Mouse (Mus musculus): ENCODE measurements at regions not wholly inside any gene's neighbourhood (a gene's known extent, or its start where the extent isn't known, plus 50 kb on each side); places are given as distances from the start of the nearest gene placed in this dataset.

DNA sequence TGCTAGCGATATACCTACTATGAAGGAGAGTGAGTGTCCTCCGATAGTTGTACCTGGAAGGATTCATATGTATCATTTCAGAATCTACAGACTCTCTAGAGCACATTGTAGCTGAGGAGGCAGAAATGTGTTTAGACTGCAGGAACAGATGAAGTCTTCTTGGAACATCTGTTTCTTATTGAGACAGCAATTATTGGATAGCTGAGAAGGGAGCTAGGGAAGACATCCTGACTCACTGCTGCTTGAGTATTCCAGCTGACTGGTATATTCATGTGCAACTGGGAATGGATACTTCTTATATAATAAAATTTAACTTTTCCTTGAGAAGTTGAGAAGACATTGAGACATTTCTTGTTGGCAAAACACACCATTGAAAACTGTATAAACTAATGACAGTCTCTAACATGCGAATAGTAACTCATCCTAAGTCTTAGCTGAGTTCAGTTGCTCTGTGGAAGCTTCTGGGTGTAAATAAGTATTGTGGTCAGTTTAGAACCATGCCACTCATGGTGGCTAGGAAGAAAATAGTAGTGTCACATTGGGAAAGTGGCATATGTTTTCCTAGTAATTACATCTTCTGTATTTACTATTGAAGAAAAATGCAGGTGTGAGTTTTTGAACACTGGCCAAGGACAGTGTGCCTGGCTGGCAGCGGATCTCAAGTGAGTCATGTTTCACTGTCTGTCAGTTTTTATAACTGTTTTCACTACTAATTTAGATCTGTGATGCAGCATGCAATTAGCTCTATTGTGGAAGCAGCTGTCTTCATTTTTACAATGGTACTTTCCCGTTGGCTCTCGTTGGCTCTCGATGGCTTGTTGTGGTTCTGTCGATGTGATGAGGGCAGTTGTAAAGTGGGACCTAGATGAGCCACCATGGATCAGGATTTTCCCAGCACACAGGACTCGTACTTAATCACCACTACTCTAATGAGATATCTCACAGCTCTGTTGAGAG, 163.5 kb downstream of the Sem1 start:
- Histone ChIP-seq H3K4me2 (ENCODE audit: low read depth, low read length) (no peak overlapping the region), H3K36me3 (ENCODE audit: control insufficient read depth, insufficient read depth) (no peaks in the 10 kb centered on the region), H3K4me1 (ENCODE audit: control insufficient read depth, low read depth, low read length) (no peaks in the 10 kb centered on the region), H3K9me3 (replicated peaks; ENCODE audit: control insufficient read depth, low read length) (no peaks in the 10 kb centered on the region), H3K9ac (ENCODE audit: low read depth, low read length) (no peak overlapping the region), H3K4me3 (ENCODE audit: low read depth, low read length) (no peak overlapping the region), H3K27ac (ENCODE audit: low read length) (no peak overlapping the region), H3K27me3 (ENCODE audit: control insufficient read depth, insufficient read depth, low read depth, low read length) (no peaks in the 10 kb centered on the region)
- 69% methylated on average over 9 of the region's 9 CpGs for WGBS (ENCODE audit: insufficient replicate concordance)
- no peak for ATAC-seq (ENCODE audit: low read depth)

DNA sequence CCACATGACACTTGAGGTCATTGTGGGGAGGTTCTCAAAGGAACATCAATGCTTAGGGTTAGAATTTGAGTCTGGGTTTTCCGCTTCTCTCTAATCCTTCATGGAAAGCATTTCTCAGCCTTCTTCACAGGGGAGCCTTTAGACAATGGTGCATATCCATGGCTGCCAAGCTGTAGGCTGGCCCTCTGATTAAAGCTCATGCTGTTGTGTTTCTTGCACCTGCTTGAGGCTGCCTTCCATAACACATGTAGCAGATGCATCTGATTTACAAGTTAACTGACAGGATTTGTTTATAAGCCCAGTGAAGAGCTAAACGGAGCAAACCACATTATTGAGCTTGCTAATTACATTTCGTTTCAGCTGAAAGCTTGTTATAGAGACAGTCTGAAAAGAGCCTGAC, 180.5 kb downstream of the Sem1 start:
- H3K27ac ChIP-seq (ENCODE audit: low read length), result no peak overlapping the region
- no peaks in the 10 kb centered on the region for H3K27me3 ChIP-seq (ENCODE audit: control insufficient read depth, insufficient read depth, low read depth, low read length)
- no peak for ATAC-seq (ENCODE audit: low read depth)
- no peaks in the 10 kb centered on the region for H3K4me1 ChIP-seq (ENCODE audit: control insufficient read depth, low read depth, low read length)
- WGBS (ENCODE audit: insufficient replicate concordance), result 54% methylated on average over 3 of the region's 3 CpGs
- no peak overlapping the region for H3K4me2 ChIP-seq (ENCODE audit: low read depth, low read length)
- no peaks in the 10 kb centered on the region for H3K9me3 ChIP-seq (replicated peaks; ENCODE audit: control insufficient read depth, low read length)
- no peak overlapping the region for H3K4me3 ChIP-seq (ENCODE audit: low read depth, low read length)
- H3K36me3 ChIP-seq (ENCODE audit: control insufficient read depth, insufficient read depth), result no peaks in the 10 kb centered on the region
- H3K9ac ChIP-seq (ENCODE audit: low read depth, low read length), result no peak overlapping the region

DNA sequence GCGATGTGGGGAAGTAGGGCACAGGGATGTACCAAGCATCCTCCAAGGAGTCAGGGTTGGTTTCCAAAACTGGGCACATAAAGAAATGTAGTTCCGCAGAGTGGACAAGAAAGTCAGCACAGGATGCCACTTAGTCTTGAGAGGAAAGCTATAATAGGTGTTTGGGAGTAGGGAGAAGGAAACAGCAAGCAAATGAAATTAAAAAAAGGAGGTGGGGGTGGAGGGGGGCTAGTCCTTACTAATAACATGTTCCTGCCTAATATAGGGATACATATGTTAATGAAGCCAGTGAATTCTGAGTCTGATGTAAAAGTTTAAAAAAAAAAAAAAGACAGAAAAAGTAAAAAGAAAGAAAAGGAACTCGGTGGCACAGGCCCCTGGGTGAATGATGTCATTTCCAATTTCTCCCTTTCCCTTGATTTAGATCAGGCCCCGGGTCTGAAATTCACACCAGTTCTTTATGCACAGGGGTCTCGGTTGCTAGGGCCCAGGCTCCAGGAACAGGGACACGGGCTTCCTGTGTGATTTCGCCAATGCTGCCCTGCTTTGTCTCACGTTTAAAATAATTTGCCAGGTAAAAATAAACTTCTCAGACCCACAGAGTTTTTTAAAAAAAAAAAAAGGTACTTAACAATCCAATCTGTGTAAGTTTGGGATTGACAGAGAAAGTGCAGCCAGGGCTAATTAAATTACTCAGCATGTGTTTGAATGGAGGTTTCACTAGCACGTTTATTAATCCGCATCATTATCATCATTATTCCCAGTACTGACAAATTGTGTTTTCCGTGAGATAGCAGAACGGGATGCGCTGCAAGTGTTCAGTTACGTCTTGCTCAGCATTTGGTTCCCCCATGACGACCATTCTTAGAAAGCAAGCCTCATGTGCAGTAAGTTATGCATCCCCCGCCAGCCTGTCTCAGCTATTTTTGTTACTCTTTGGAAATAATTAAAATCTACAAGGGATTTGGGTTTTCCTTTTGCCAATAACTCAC, 172.8 kb upstream of the Slc25a13 start:
- Histone ChIP-seq H3K4me1 (ENCODE audit: control insufficient read depth, low read depth, low read length) (no peaks in the 10 kb centered on the region), H3K4me2 (ENCODE audit: low read depth, low read length) (no peak overlapping the region), H3K27me3 (ENCODE audit: control insufficient read depth, insufficient read depth, low read depth, low read length) (no peaks in the 10 kb centered on the region), H3K36me3 (ENCODE audit: control insufficient read depth, insufficient read depth) (no peaks in the 10 kb centered on the region), H3K4me3 (ENCODE audit: low read depth, low read length) (no peak overlapping the region), H3K9me3 (replicated peaks; ENCODE audit: control insufficient read depth, low read length) (no peaks in the 10 kb centered on the region), H3K27ac (ENCODE audit: low read length) (no peak overlapping the region), H3K9ac (ENCODE audit: low read depth, low read length) (no peak overlapping the region)
- WGBS (ENCODE audit: insufficient replicate concordance), result 62% methylated on average over 16 of the region's 16 CpGs
- ATAC-seq (ENCODE audit: low read depth), result no peak

DNA sequence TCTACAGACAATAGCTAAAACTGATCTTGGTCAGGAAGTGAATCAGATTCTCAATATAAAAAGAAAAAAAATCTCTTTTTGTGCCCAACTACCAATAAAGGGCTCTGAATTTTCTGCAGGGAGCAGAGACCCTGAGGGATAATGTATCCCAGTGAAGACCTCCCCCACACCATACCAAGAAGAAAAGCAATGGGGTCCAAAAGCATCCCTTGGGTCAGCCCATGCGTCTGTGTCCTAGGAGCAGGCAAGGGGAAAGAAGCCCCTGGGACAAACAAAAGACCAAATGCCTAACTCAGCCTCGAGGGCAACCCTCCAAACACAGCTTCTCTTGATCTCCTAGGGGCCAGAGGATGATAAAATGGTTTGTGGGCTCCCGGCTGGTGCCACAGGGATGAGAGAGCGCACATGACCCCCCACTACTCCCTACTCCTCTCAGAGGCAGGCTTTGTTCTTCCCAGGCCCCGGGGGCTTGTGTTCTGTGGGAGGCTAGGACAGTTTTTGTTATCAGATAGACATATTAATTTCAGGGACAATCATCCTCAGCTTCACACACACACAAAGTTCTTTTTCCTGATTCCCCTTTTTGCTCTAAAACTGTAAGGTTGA, 172.0 kb upstream of the Slc25a13 start:
- no peaks in the 10 kb centered on the region for H3K4me1 ChIP-seq (ENCODE audit: control insufficient read depth, low read depth, low read length)
- no peak overlapping the region for H3K9ac ChIP-seq (ENCODE audit: low read depth, low read length)
- no peak for ATAC-seq (ENCODE audit: low read depth)
- no peaks in the 10 kb centered on the region for H3K9me3 ChIP-seq (replicated peaks; ENCODE audit: control insufficient read depth, low read length)
- H3K36me3 ChIP-seq (ENCODE audit: control insufficient read depth, insufficient read depth), result no peaks in the 10 kb centered on the region
- 42% methylated on average over 5 of the region's 5 CpGs for WGBS (ENCODE audit: insufficient replicate concordance)
- H3K27ac ChIP-seq (ENCODE audit: low read length), result no peak overlapping the region
- no peak overlapping the region for H3K4me3 ChIP-seq (ENCODE audit: low read depth, low read length)
- no peak overlapping the region for H3K4me2 ChIP-seq (ENCODE audit: low read depth, low read length)
- H3K27me3 ChIP-seq (ENCODE audit: control insufficient read depth, insufficient read depth, low read depth, low read length), result no peaks in the 10 kb centered on the region

DNA sequence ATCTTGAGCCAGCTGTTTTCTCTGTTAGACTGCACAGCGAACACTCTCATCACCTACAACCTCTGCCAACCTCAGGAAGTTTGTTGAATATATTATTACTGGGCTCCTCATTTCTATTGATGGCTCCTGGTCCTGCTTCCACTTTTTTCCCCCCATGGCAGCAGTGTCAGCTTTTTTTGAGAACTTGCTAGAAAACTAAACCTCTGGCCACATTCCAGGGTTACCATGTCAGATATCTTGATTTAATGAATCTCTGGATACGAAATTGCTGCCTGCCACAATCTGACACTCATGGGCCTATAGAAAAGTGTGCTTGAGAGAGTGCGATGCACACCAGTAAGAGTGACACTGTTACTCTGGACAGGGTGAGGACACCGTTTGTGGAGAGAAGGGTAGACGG, 170.6 kb upstream of the Slc25a13 start:
- Histone ChIP-seq H3K4me1 (ENCODE audit: control insufficient read depth, low read depth, low read length) (no peaks in the 10 kb centered on the region), H3K9me3 (replicated peaks; ENCODE audit: control insufficient read depth, low read length) (no peaks in the 10 kb centered on the region), H3K4me2 (ENCODE audit: low read depth, low read length) (no peak overlapping the region), H3K36me3 (ENCODE audit: control insufficient read depth, insufficient read depth) (no peaks in the 10 kb centered on the region), H3K27me3 (ENCODE audit: control insufficient read depth, insufficient read depth, low read depth, low read length) (no peaks in the 10 kb centered on the region), H3K9ac (ENCODE audit: low read depth, low read length) (no peak overlapping the region), H3K4me3 (ENCODE audit: low read depth, low read length) (no peak overlapping the region), H3K27ac (ENCODE audit: low read length) (no peak overlapping the region)
- WGBS (ENCODE audit: insufficient replicate concordance), result 72% methylated on average over 5 of the region's 5 CpGs
- no peak for ATAC-seq (ENCODE audit: low read depth)

DNA sequence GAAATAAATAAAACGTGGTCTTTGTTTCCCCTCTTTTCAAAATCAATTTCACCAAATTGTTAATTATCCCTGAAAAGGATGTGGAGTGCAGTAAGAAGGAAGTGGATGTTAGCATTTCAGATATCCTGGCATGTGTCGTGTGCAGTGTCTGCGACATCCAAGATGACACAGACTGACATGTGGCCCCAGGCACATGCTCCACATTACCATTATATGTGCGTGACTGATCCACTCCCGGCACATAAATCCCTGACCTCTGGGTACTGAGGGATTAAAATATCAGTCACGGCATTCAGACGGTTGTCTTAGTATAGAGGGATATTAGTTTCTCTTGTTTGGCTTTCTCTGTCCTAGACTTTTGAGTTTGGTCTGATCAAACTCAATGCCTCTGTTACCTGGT, 168.0 kb upstream of the Slc25a13 start:
- Histone ChIP-seq H3K9me3 (replicated peaks; ENCODE audit: control insufficient read depth, low read length) (no peaks in the 10 kb centered on the region), H3K27me3 (ENCODE audit: control insufficient read depth, insufficient read depth, low read depth, low read length) (no peaks in the 10 kb centered on the region), H3K9ac (ENCODE audit: low read depth, low read length) (no peak overlapping the region), H3K4me1 (ENCODE audit: control insufficient read depth, low read depth, low read length) (no peaks in the 10 kb centered on the region), H3K4me2 (ENCODE audit: low read depth, low read length) (no peak overlapping the region), H3K4me3 (ENCODE audit: low read depth, low read length) (no peak overlapping the region), H3K36me3 (ENCODE audit: control insufficient read depth, insufficient read depth) (no peaks in the 10 kb centered on the region), H3K27ac (ENCODE audit: low read length) (no peak overlapping the region)
- ATAC-seq (ENCODE audit: low read depth), result no peak
- WGBS (ENCODE audit: insufficient replicate concordance), result 71% methylated on average over 7 of the region's 7 CpGs

DNA sequence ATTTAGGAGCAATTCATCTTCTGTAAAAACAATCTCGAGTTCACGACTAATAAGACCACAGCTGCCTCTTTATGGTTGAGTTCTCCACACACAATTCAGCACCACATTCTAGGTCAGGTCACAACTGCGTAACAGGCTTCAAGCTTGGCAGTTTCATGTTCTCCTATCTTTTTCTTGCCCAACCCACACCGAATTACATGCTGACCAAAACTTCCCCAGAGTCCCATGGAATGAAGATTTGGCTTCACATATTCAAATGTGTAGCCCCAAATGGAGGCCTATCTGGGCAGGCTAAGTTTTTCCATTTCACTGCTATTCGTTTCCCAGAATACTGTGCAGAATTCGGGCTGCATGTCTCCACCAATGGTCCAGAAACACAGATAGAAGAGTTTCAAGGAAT, 167.5 kb upstream of the Slc25a13 start:
- Histone ChIP-seq H3K4me1 (ENCODE audit: control insufficient read depth, low read depth, low read length) (no peaks in the 10 kb centered on the region), H3K4me2 (ENCODE audit: low read depth, low read length) (no peak overlapping the region), H3K9ac (ENCODE audit: low read depth, low read length) (no peak overlapping the region), H3K27ac (ENCODE audit: low read length) (no peak overlapping the region), H3K36me3 (ENCODE audit: control insufficient read depth, insufficient read depth) (no peaks in the 10 kb centered on the region), H3K9me3 (replicated peaks; ENCODE audit: control insufficient read depth, low read length) (no peaks in the 10 kb centered on the region), H3K27me3 (ENCODE audit: control insufficient read depth, insufficient read depth, low read depth, low read length) (no peaks in the 10 kb centered on the region), H3K4me3 (ENCODE audit: low read depth, low read length) (no peak overlapping the region)
- no peak for ATAC-seq (ENCODE audit: low read depth)
- WGBS (ENCODE audit: insufficient replicate concordance), result 52% methylated on average over 6 of the region's 6 CpGs

DNA sequence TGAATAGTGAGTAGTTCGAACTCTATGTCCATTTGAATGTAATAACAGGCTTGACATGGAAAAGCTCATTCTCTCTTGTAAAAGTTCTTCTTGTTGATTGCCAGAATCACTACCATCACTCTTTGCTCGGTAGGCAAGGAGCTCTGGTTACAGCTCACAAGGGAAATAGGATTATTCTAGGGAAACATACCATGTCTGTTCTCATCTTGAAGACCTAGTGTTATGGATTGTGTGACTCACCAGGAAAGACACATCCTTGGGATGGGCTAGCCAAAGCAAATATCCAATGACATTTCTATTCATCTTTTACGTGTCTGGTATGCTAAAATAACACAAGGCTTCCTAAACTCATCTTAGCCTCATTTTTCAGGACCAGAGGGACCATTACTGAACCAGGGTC, 155.4 kb upstream of the Slc25a13 start:
- Histone ChIP-seq H3K27ac (ENCODE audit: low read length) (no peak overlapping the region), H3K27me3 (ENCODE audit: control insufficient read depth, insufficient read depth, low read depth, low read length) (no peaks in the 10 kb centered on the region), H3K4me2 (ENCODE audit: low read depth, low read length) (no peak overlapping the region), H3K4me1 (ENCODE audit: control insufficient read depth, low read depth, low read length) (no peaks in the 10 kb centered on the region), H3K9ac (ENCODE audit: low read depth, low read length) (no peak overlapping the region), H3K9me3 (replicated peaks; ENCODE audit: control insufficient read depth, low read length) (no peaks in the 10 kb centered on the region), H3K4me3 (ENCODE audit: low read depth, low read length) (no peak overlapping the region), H3K36me3 (ENCODE audit: control insufficient read depth, insufficient read depth) (no peaks in the 10 kb centered on the region)
- WGBS (ENCODE audit: insufficient replicate concordance), result 47% methylated on average over 3 of the region's 3 CpGs
- no peak for ATAC-seq (ENCODE audit: low read depth)

Measured in liver, embryonic 16.5 days (tissue).